Mouse (Mus musculus): ENCODE results near the gene Ispd.

DNA sequence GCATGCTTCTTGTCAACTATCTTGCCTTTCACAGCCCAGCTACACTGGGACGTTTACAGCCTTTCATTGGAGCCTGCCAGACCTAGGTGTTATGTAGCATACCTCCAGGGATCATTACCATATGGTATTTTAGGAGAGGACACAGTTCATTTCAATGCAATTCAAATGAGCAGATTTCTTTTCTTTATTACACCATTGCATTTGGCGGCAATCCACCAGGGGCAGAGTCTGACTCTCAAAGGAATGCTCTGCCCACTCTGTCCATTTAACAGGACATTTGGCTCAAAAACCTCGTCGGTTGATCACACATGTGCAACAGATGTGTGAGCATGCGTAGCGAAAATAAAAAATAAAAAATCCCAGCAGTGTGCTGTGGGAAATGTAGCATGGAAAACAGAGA is 340.0 kb downstream of the Ispd start:
- TF ChIP-seq CTCF (conservative IDR thresholded peaks at IDR 0.05; ENCODE audit: insufficient read depth, insufficient read length, low read depth, low read length) = no peak
- no peak for TF ChIP-seq POLR2A (IDR thresholded peaks at IDR 0.05; ENCODE audit: low read depth, low read length)
